Comparison of ENCODE assay signal across 10 mouse cellular contexts in the genomic region with DNA sequence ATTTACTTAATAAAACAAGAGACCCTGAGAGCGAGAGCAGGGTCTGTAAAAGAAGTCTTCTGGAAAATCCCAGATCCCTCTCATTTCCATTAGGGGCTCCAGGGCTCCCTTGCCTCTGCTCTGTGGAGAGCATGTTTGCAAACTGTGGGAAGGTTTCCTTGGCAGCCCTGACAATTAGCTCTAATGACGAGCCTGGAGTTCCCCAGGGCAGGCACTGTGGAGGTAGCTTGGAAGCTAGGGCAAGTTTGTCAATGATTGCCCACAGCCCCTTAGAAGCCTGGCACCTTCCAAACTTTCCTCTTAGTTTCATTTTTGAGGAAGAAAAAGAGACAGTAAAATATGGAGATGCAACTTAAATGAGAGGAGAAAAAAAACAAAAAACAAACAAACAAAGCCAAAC. TPM values are rescaled to one million over a fixed set of nuclear protein-coding genes. Genes with fewer than 3 reads are reported as not detected.
A peak's percentile ranks its signal among the peaks of the same experiment; 100 is the strongest.
DNase-seq lines count a peak whose midpoint lies in the region; ATAC-seq lines count a peak whose summit lies in the region.
"Had no signal": no experiment of that assay in that cellular context is flagged by ENCODE, and none has a peak within 500 bp of the region (broad histone marks: within the 10 kb centered on the region; RNA-seq: fewer than 3 reads in every experiment).

No protein-coding gene starts in this region.

- no peak for ATAC-seq in midbrain, embryonic 16.5 days
- no peak for ATAC-seq in monocyte, adult 5-6 weeks (replicated peaks; ENCODE audit: insufficient number of reproducible peaks, low FRiP score, low TSS enrichment, poor library complexity, severe bottlenecking)
- no peak for ATAC-seq in megakaryocyte, adult 5-6 weeks (ENCODE audit: poor library complexity, severe bottlenecking)

- WGBS in embryonic facial prominence, embryonic 10.5 days: 40% methylated on average over 2 of the region's 2 CpGs
- 17% methylated on average over 2 of the region's 2 CpGs for WGBS in midbrain, embryonic 16.5 days

- H3K9me3 ChIP-seq in embryonic facial prominence, embryonic 10.5 days: no peaks in the 10 kb centered on the region
- no peaks in the 10 kb centered on the region for H3K9me3 ChIP-seq in midbrain, embryonic 16.5 days (replicated peaks; ENCODE audit: control insufficient read depth, low read length, poor library complexity, severe bottlenecking)
- H3K9me3 ChIP-seq: liver, embryonic 15.5 days had no signal

- no peaks in the 10 kb centered on the region for H3K27me3 ChIP-seq in embryonic facial prominence, embryonic 10.5 days (replicated peaks; ENCODE audit: low read depth, poor library complexity, severe bottlenecking)
- H3K27me3 ChIP-seq in midbrain, embryonic 16.5 days (ENCODE audit: control insufficient read depth, insufficient read depth, low read depth, low read length): no peaks in the 10 kb centered on the region

- peaks cover 35% of the 10 kb centered on the region for H3K4me1 ChIP-seq in embryonic facial prominence, embryonic 10.5 days
- H3K4me1 ChIP-seq in midbrain, embryonic 16.5 days (ENCODE audit: control insufficient read depth, insufficient read depth, low read length): peaks cover 11% of the 10 kb centered on the region; the same call in 1 of the 2 replicates

- H3K36me3 ChIP-seq in embryonic facial prominence, embryonic 10.5 days (replicated peaks): peaks cover 47% of the 10 kb centered on the region
- 0 out of 2 replicates have a peak, but pooled peaks cover 2% of the 10 kb centered on the region for H3K36me3 ChIP-seq in midbrain, embryonic 16.5 days (ENCODE audit: control insufficient read depth, insufficient read depth, low read length)
- H3K36me3 ChIP-seq: liver, embryonic 15.5 days had no signal

- peak overlapping the region; percentile 55; the same call in 1 of the 2 replicates for H3K27ac ChIP-seq in embryonic facial prominence, embryonic 10.5 days (replicated peaks)
- peak overlapping the region; percentile 18; the same call in 1 of the 2 replicates for H3K27ac ChIP-seq in midbrain, embryonic 16.5 days (ENCODE audit: low read length)
- H3K27ac ChIP-seq: liver, embryonic 15.5 days had no signal

- peak; percentile 23 for DNase-seq in layer of hippocampus, adult 11-12 months (ENCODE audit: low spot score)
- DNase-seq in layer of hippocampus, adult 9-11 months: no peak
- DNase-seq in embryonic facial prominence, embryonic 10.5 days (ENCODE audit: low spot score): peak; percentile 41
- DNase-seq in kidney, adult 18-20 months: peak; percentile 66
- no peak for DNase-seq in adrenal gland, postnatal 10 days

- H3K4me2 ChIP-seq in midbrain, embryonic 16.5 days (ENCODE audit: low read length): peak overlapping the region; percentile 30; the same call in 1 of the 2 replicates
- H3K4me2 ChIP-seq: liver, embryonic 15.5 days had no signal

- no peak overlapping the region for H3K9ac ChIP-seq in midbrain, embryonic 16.5 days (ENCODE audit: low read depth, low read length)
- H3K9ac ChIP-seq: liver, embryonic 15.5 days had no signal

- peak overlapping the region; percentile 78 for H3K4me3 ChIP-seq in embryonic facial prominence, embryonic 10.5 days
- no peak overlapping the region for H3K4me3 ChIP-seq in midbrain, embryonic 16.5 days (ENCODE audit: low read depth, low read length)
- H3K4me3 ChIP-seq: erythroblast, embryonic 14.5 days; liver, embryonic 15.5 days had no signal

RNA-seq across cellular contexts. Expression of gene Dzip1l, which starts 2.5 kb away (rescaled TPM):
- polyA plus RNA-seq in embryonic facial prominence, embryonic 10.5 days (2016; fragmentation: Nextera tagmentation; extraction: Ambion mirVana): 25.9 and 27.8 TPM in 2 replicates
- polyA plus RNA-seq in midbrain, embryonic 16.5 days (2015; fragmentation: Nextera tagmentation; extraction: Ambion mirVana): 7.7 and 8.8 TPM in 2 replicates
- not detected in 3 replicates for total RNA-seq in monocyte, adult 5-6 weeks (2017)
- total RNA-seq in megakaryocyte, adult 5-6 weeks (2015): not detected in 2 replicates
- total RNA-seq in megakaryocyte, adult 5-6 weeks (2017): not detected in 2 replicates
- 1 to 10 TPM; 5.2 to 7.1 TPM for total RNA-seq in adrenal gland, postnatal 10 days (2021)

RNA-seq across cellular contexts. Expression of gene A4gnt, which starts 19.5 kb away (rescaled TPM):
- not detected in 2 replicates for polyA plus RNA-seq in embryonic facial prominence, embryonic 10.5 days (2016; fragmentation: Nextera tagmentation; extraction: Ambion mirVana)
- polyA plus RNA-seq in midbrain, embryonic 16.5 days (2015; fragmentation: Nextera tagmentation; extraction: Ambion mirVana): not detected in 2 replicates
- not detected in 3 replicates for total RNA-seq in monocyte, adult 5-6 weeks (2017)
- total RNA-seq in megakaryocyte, adult 5-6 weeks (2015): not detected in 2 replicates
- not detected in 2 replicates for total RNA-seq in megakaryocyte, adult 5-6 weeks (2017)
- not detected for total RNA-seq in adrenal gland, postnatal 10 days (2021)
- polyA plus RNA-seq: erythroblast, embryonic 14.5 days; liver, embryonic 15.5 days had no signal

RNA-seq across cellular contexts. Expression of gene Dbr1, which starts 56.2 kb away (rescaled TPM):
- 42.7 and 43.2 TPM in 2 replicates for polyA plus RNA-seq in embryonic facial prominence, embryonic 10.5 days (2016; fragmentation: Nextera tagmentation; extraction: Ambion mirVana)
- 25.3 and 25.6 TPM in 2 replicates for polyA plus RNA-seq in midbrain, embryonic 16.5 days (2015; fragmentation: Nextera tagmentation; extraction: Ambion mirVana)
- 44.1 to 75.6 TPM (median 51.6 TPM) in 3 replicates for total RNA-seq in monocyte, adult 5-6 weeks (2017)
- total RNA-seq in megakaryocyte, adult 5-6 weeks (2015): 14.0 and 16.6 TPM in 2 replicates
- total RNA-seq in megakaryocyte, adult 5-6 weeks (2017): 38.5 and 39.8 TPM in 2 replicates
- 10 to 100 TPM; 15.8 to 16.7 TPM for total RNA-seq in adrenal gland, postnatal 10 days (2021)

Comparison
In these comparisons a context has a peak if more than half of its experiments do, and no peak if none do; other contexts are left out.
1. DNase-seq: peak in layer of hippocampus, adult 11-12 months (single experiment), embryonic facial prominence, embryonic 10.5 days (single experiment) and kidney, adult 18-20 months (single experiment); none in layer of hippocampus, adult 9-11 months (single experiment) and adrenal gland, postnatal 10 days (single experiment).